Mouse (Mus musculus) midbrain, embryonic 14.5 days (tissue): ENCODE measurements at regions not wholly inside any gene's neighbourhood (a gene's known extent, or its start where the extent isn't known, plus 50 kb on each side); places are given as distances from the start of the nearest gene placed in this dataset.

Experiments
- ATAC-seq: fragments of 200-750 bp; cut with Nextera tagmentation; 2 replicates; pipeline ENCODE4 v1.8.0; 2017; ENCODE audit warnings: moderate number of reproducible peaks, moderate library complexity; ENCODE audit not compliant: low FRiP score, low TSS enrichment
- DNase-seq: peaks from one replicate; pipeline ENCODE4 v3.0.0-alpha.2; 2015
- H3K27ac ChIP-seq: fragments of 300-500 bp; sonication (generic); replicated peaks from 2 replicates; pipeline ENCODE4 v1.5.1; 2014; ENCODE audit warnings: mild to moderate bottlenecking, low read depth, low read length, moderate library complexity
- H3K27me3 ChIP-seq: fragments of 300-500 bp; sonication (generic); 2 replicates; pipeline ENCODE4 v1.6.1; 2014; ENCODE audit warnings: low read length, control low read depth, mixed read lengths; ENCODE audit not compliant: control insufficient read depth, insufficient read depth
- H3K36me3 ChIP-seq: fragments of 300-500 bp; sonication (generic); 2 replicates; pipeline ENCODE4 v1.6.1; 2014; ENCODE audit warnings: low read length, control low read depth; ENCODE audit not compliant: control insufficient read depth, insufficient read depth
- H3K4me1 ChIP-seq: fragments of 300-500 bp; sonication (generic); 2 replicates; pipeline ENCODE4 v1.6.1; 2014; ENCODE audit warnings: mild to moderate bottlenecking, antibody characterized with exemption, low read length, control low read depth; ENCODE audit not compliant: control insufficient read depth, insufficient read depth
- H3K4me2 ChIP-seq: fragments of 300-500 bp; sonication (generic); 2 replicates; pipeline ENCODE4 v1.6.1; 2014; ENCODE audit warnings: mild to moderate bottlenecking, low read length, moderate library complexity
- H3K4me3 ChIP-seq: fragments of 300-500 bp; sonication (generic); replicated peaks from 2 replicates; pipeline ENCODE4 v1.5.1; 2014; ENCODE audit warnings: low read depth, low read length
- H3K9ac ChIP-seq: fragments of 300-500 bp; sonication (generic); replicated peaks from 2 replicates; pipeline ENCODE4 v1.6.1; 2014; ENCODE audit warnings: mild to moderate bottlenecking, low read length, moderate library complexity
- H3K9me3 ChIP-seq: fragments of 300-500 bp; sonication (generic); 2 replicates; pipeline ENCODE4 v1.6.1; 2016; ENCODE audit warnings: low read length, control low read depth, mixed read lengths; ENCODE audit not compliant: control insufficient read depth
- WGBS: fragments of 180-500 bp; shearing (Covaris S2); extraction: QIAGEN DNeasy Blood & Tissue Kit; methylation state at CpG from one replicate; pipeline ENCODE4 v1.1.7; 2014; 5-methylcytosine and 5-hydroxymethylcytosine counted together

GRCm38 (mm10) chr10:111583744-111584152 lies 77.7 kb downstream of the Phlda1 start:
- no peaks in the 10 kb centered on the region; the same call in 1 of the 2 replicates for H3K9me3 ChIP-seq
- ATAC-seq (no peak), DNase-seq (no peak)
- H3K4me3 ChIP-seq: no peak overlapping the region
- no peaks in the 10 kb centered on the region for H3K4me1 ChIP-seq
- no peaks in the 10 kb centered on the region for H3K27me3 ChIP-seq
- no peak overlapping the region for H3K9ac ChIP-seq
- H3K27ac ChIP-seq: no peak overlapping the region
- H3K36me3 ChIP-seq: no peaks in the 10 kb centered on the region
- WGBS: 89% methylated on average over 5 of the region's 5 CpGs
- H3K4me2 ChIP-seq: no peak overlapping the region

- ATAC-seq: no peak
- Histone ChIP-seq H3K4me1 (no peaks in the 10 kb centered on the region), H3K4me3 (no peak overlapping the region), H3K27me3 (no peaks in the 10 kb centered on the region), H3K27ac (no peak overlapping the region), H3K9me3 (no peaks in the 10 kb centered on the region; the same call in 1 of the 2 replicates), H3K4me2 (no peak overlapping the region), H3K36me3 (no peaks in the 10 kb centered on the region), H3K9ac (no peak overlapping the region)
- no peak for DNase-seq
- WGBS: 20% methylated on average over 4 of the region's 4 CpGs
Measured at GRCm38 (mm10) chr10:111587891-111588611, 82.0 kb downstream of the Phlda1 start.

- DNase-seq (no peak), ATAC-seq (no peak)
- Histone ChIP-seq H3K4me2 (no peak overlapping the region), H3K27ac (no peak overlapping the region), H3K4me3 (no peak overlapping the region), H3K27me3 (no peaks in the 10 kb centered on the region), H3K4me1 (no peaks in the 10 kb centered on the region), H3K9me3 (no peaks in the 10 kb centered on the region), H3K9ac (no peak overlapping the region), H3K36me3 (no peaks in the 10 kb centered on the region)
- 53% methylated on average over 3 of the region's 3 CpGs for WGBS
Measured at GRCm38 (mm10) chr10:111589186-111589585, 83.1 kb downstream of the Phlda1 start.

GRCm38 (mm10) chr10:111592416-111593149 lies 86.5 kb downstream of the Phlda1 start:
- H3K4me3 ChIP-seq: no peak overlapping the region
- H3K27me3 ChIP-seq: no peaks in the 10 kb centered on the region
- no peak overlapping the region for H3K9ac ChIP-seq
- ATAC-seq: no peak
- DNase-seq: no peak
- H3K4me1 ChIP-seq: peaks cover 5% of the 10 kb centered on the region; the same call in 1 of the 2 replicates
- H3K36me3 ChIP-seq: no peaks in the 10 kb centered on the region
- H3K9me3 ChIP-seq: no peaks in the 10 kb centered on the region
- no peak overlapping the region for H3K27ac ChIP-seq
- no peak overlapping the region for H3K4me2 ChIP-seq
- 43% methylated on average over 2 of the region's 2 CpGs for WGBS

- Histone ChIP-seq H3K27ac (no peak overlapping the region), H3K36me3 (no peaks in the 10 kb centered on the region), H3K4me3 (no peak overlapping the region), H3K4me1 (peaks cover 5% of the 10 kb centered on the region; the same call in 1 of the 2 replicates), H3K27me3 (no peaks in the 10 kb centered on the region), H3K9me3 (no peaks in the 10 kb centered on the region), H3K9ac (no peak overlapping the region), H3K4me2 (no peak overlapping the region)
- DNase-seq: no peak
- ATAC-seq: no peak
- 91% methylated on average over 2 of the region's 2 CpGs for WGBS
Measured at GRCm38 (mm10) chr10:111593280-111593679, 87.2 kb downstream of the Phlda1 start.

- H3K4me2 ChIP-seq: no peak overlapping the region
- 94% methylated on average over 11 of the region's 11 CpGs for WGBS
- no peak for ATAC-seq
Measured at GRCm38 (mm10) chr10:111594171-111594570, 88.1 kb downstream of the Phlda1 start.

GRCm38 (mm10) chr10:111594651-111595050 lies 88.6 kb downstream of the Phlda1 start:
- Histone ChIP-seq H3K4me3 (no peak overlapping the region), H3K9ac (no peak overlapping the region), H3K27me3 (no peaks in the 10 kb centered on the region), H3K36me3 (no peaks in the 10 kb centered on the region), H3K9me3 (no peaks in the 10 kb centered on the region), H3K4me1 (peaks cover 5% of the 10 kb centered on the region; the same call in 1 of the 2 replicates), H3K27ac (no peak overlapping the region), H3K4me2 (no peak overlapping the region)
- 75% methylated on average over 10 of the region's 10 CpGs for WGBS
- no peak for ATAC-seq
- no peak for DNase-seq

More at GRCm38 (mm10) chr10:111594171-111594570, 88.1 kb downstream of the Phlda1 start:
- no peak overlapping the region for H3K27ac ChIP-seq
- no peak overlapping the region for H3K4me3 ChIP-seq
- H3K9me3 ChIP-seq: no peaks in the 10 kb centered on the region
- DNase-seq: no peak
- H3K9ac ChIP-seq: no peak overlapping the region
- H3K27me3 ChIP-seq: no peaks in the 10 kb centered on the region
- no peaks in the 10 kb centered on the region for H3K36me3 ChIP-seq
- peaks cover 5% of the 10 kb centered on the region; the same call in 1 of the 2 replicates for H3K4me1 ChIP-seq

GRCm38 (mm10) chr10:111595513-111595995 lies 89.5 kb downstream of the Phlda1 start:
- Histone ChIP-seq H3K27me3 (no peaks in the 10 kb centered on the region), H3K27ac (0 out of 2 replicates have a peak overlapping the region, but pooled peaks have one; percentile 16), H3K4me1 (peaks cover 10% of the 10 kb centered on the region), H3K4me2 (no peak overlapping the region), H3K9me3 (no peaks in the 10 kb centered on the region), H3K9ac (0 out of 2 replicates have a peak overlapping the region, but pooled peaks have one; percentile 7), H3K4me3 (no peak overlapping the region), H3K36me3 (no peaks in the 10 kb centered on the region)
- 39% methylated on average over 8 of the region's 8 CpGs for WGBS
- ATAC-seq: no peak
- peak; percentile 46 for DNase-seq
